Mouse (Mus musculus): ENCODE results near the gene A630023A22Rik. TPM values are rescaled to one million over a fixed set of nuclear protein-coding genes. Genes with fewer than 3 reads are reported as not detected.

A630023A22Rik gene
- polyA plus RNA-seq, 1 experiment from 2014 or later: not detected

- Histone ChIP-seq H3K27me3 (ENCODE audit: poor library complexity, severe bottlenecking) (no peaks in the 10 kb centered on the region), H3K27ac (no peak overlapping the region), H3K36me3 (replicated peaks) (no peaks in the 10 kb centered on the region), H3K9me3 (no peaks in the 10 kb centered on the region), H3K4me3 (no peak overlapping the region), H3K4me1 (no peaks in the 10 kb centered on the region)
- no peak for DNase-seq (ENCODE audit: extremely low spot score, low spot score)
These were observed 101.1 kb downstream of the A630023A22Rik start for GRCm38 (mm10) chr14:34001445-34001844.

Other genes with a start within 250 kb of the A630023A22Rik start
- gene Gdf10, start 179.2 kb downstream of the A630023A22Rik start, polyA plus RNA-seq (2016; fragmentation: Nextera tagmentation; extraction: Ambion mirVana): 2.5 TPM in 2 replicates
- gene Gdf2, start 161.7 kb downstream of the A630023A22Rik start, polyA plus RNA-seq (2016; fragmentation: Nextera tagmentation; extraction: Ambion mirVana): not detected in 2 replicates
- not detected in 2 replicates for gene Rbp3, start 148.8 kb downstream of the A630023A22Rik start, polyA plus RNA-seq (2016; fragmentation: Nextera tagmentation; extraction: Ambion mirVana)
- 0.06 and 0.11 TPM in 2 replicates for gene Zfp488, start 124.0 kb downstream of the A630023A22Rik start, polyA plus RNA-seq (2016; fragmentation: Nextera tagmentation; extraction: Ambion mirVana)
- not detected in 2 replicates for gene Gm30083, start 87.6 kb downstream of the A630023A22Rik start, polyA plus RNA-seq (2016; fragmentation: Nextera tagmentation; extraction: Ambion mirVana)
- gene Gm5460, start 86.0 kb downstream of the A630023A22Rik start, polyA plus RNA-seq (2016; fragmentation: Nextera tagmentation; extraction: Ambion mirVana): not detected in 2 replicates
- gene Antxrl, start 50.0 kb downstream of the A630023A22Rik start, polyA plus RNA-seq (2016; fragmentation: Nextera tagmentation; extraction: Ambion mirVana): not detected in 2 replicates
- 0.64 and 1.0 TPM in 2 replicates for gene Anxa8, start 16.8 kb downstream of the A630023A22Rik start, polyA plus RNA-seq (2016; fragmentation: Nextera tagmentation; extraction: Ambion mirVana)
- not detected in 2 replicates for gene Npy4r, start 49.7 kb upstream of the A630023A22Rik start, polyA plus RNA-seq (2016; fragmentation: Nextera tagmentation; extraction: Ambion mirVana)
- 0.32 and 0.33 TPM in 2 replicates for gene Gprin2, start 98.9 kb upstream of the A630023A22Rik start, polyA plus RNA-seq (2016; fragmentation: Nextera tagmentation; extraction: Ambion mirVana)
- gene Syt15, start 116.8 kb upstream of the A630023A22Rik start, polyA plus RNA-seq (2016; fragmentation: Nextera tagmentation; extraction: Ambion mirVana): 0.06 and 0.10 TPM in 2 replicates
- gene Shld2, start 207.7 kb upstream of the A630023A22Rik start, polyA plus RNA-seq (2016; fragmentation: Nextera tagmentation; extraction: Ambion mirVana): 8.4 and 9.8 TPM in 2 replicates
- gene Glud1, start 208.0 kb upstream of the A630023A22Rik start, polyA plus RNA-seq (2016; fragmentation: Nextera tagmentation; extraction: Ambion mirVana): 63.9 and 65.8 TPM in 2 replicates

All from forebrain, embryonic 10.5 days (tissue).